Mouse (Mus musculus): Measurements from ENCODE around the gene Pafah1b1. TPM values are rescaled to one million over a fixed set of nuclear protein-coding genes. Genes with fewer than 3 reads are reported as not detected.

Pafah1b1 gene
- polyA plus RNA-seq (2017; shearing (Covaris generic)): 103 TPM

DNA sequence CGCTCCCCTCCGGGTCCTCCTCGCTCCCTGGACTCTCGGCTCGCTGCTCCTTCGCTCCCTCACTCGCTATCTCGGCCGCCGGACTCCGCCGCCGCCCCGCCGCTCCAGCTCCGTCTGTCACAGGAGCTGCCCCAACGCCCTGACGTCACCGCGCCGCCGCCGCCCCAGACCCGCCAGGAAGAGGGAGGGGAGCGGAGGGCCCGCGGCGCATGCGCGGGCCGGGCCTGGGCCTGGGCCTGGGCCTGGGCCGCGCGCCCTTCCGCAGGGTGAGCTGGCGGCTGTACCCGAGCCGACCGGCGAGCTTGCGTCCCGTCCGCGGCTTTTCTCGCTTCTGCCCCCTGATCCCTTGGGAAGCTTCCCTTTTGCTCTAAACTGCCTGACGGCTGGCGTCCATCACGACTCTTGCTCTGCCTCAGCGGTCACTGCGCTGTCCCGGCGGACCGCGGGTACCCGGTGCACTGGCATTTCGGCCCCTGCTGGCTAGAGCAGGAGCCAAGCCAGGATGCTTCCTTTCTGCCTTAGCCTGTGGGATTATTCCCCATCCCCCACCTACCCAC lies at the start of gene Pafah1b1:
Gene Pafah1b1 (minus strand): TSS at position 436 of the 557 bp plus-strand sequence.

DNA sequence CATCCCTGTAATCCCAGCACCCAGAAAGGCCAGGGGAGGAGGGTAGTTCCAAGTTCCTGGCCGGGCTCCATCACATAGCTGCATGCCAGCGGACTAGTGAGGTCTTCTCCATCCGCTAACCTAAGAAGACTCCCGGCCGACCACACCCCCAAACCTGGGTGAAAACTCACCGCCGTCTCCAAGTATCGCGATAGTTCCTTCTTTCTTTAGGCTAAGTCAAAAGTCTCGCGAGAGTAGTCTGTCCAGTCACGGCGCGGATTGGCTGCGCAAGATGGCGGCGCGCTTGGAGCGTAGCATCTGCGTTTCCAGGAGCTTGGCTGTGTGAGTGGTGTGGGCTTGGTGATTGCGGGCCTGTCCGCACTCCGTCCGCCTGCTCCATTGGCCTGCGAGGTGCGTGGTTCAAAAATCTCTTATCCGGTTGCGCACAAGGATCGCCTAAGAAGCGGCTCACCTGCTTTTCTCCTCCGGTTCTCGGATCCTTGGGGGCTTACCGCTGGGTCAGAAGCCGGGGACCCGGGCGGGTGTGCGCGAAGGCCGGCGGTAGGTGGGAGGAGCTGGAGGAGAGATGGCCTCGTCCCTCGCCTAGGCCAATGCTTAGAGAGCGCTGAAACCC lies 46.2 kb upstream of the Pafah1b1 start, which contains the start of gene Mettl16:
Gene Mettl16 (plus strand): TSS at position 236 of the 613 bp plus-strand sequence.

GRCm38 (mm10) chr11:74649095-74649646 lies 75.3 kb downstream of the Pafah1b1 start, which contains the start of gene Cluh:
Cluh (plus strand) TSS chr11:74649495.

Other genes with a start within 250 kb of the Pafah1b1 start
- 11.7 TPM for gene Rap1gap2, start 113.8 kb downstream of the Pafah1b1 start, polyA plus RNA-seq (2017; shearing (Covaris generic))
- gene Ccdc92b, start 105.1 kb downstream of the Pafah1b1 start, polyA plus RNA-seq (2017; shearing (Covaris generic)): not detected
- gene Cluh, start 75.2 kb downstream of the Pafah1b1 start, polyA plus RNA-seq (2017; shearing (Covaris generic)): 28.2 TPM
- gene Mettl16, start 46.2 kb upstream of the Pafah1b1 start, polyA plus RNA-seq (2017; shearing (Covaris generic)): 31.3 TPM
- 18.8 TPM for gene Mnt, start 106.2 kb upstream of the Pafah1b1 start, polyA plus RNA-seq (2017; shearing (Covaris generic))
- gene Sgsm2, start 172.4 kb upstream of the Pafah1b1 start, polyA plus RNA-seq (2017; shearing (Covaris generic)): 3.6 TPM
- 40.9 TPM for gene Tsr1, start 173.4 kb upstream of the Pafah1b1 start, polyA plus RNA-seq (2017; shearing (Covaris generic))
- gene Smg6, start 201.2 kb upstream of the Pafah1b1 start, polyA plus RNA-seq (2017; shearing (Covaris generic)): 28.6 TPM
- 3.6 TPM for gene Srr, start 201.3 kb upstream of the Pafah1b1 start, polyA plus RNA-seq (2017; shearing (Covaris generic))

Data from effector memory CD4-positive, alpha-beta T cell, adult 5 months (primary cell).